Mouse (Mus musculus) erythroid progenitor cell, adult 5-6 weeks (primary cell): ENCODE measurements around the gene Trpc3. TPM values are rescaled to one million over a fixed set of nuclear protein-coding genes. Genes with fewer than 3 reads are reported as not detected.
"Not testable (repeated sequence)": the region's sequence is repeated elsewhere in the genome, so short reads cannot be mapped to it uniquely, and the experiment has no call there.

ENCODE experiments used
- ATAC-seq: replicated peaks from 2 replicates; pipeline ENCODE4 v1.8.0; 2016; ENCODE audit warnings: moderate number of reproducible peaks, mild to moderate bottlenecking, moderate TSS enrichment, inconsistent platforms; ENCODE audit not compliant: poor library complexity, low FRiP score, severe bottlenecking
- total RNA-seq, 2 experiments: library from RNA; stranded (forward) in 1 of 2; stranded (reverse) in 1 of 2; fragments of 150-400 nt in 1 of 2; fragments of 186-747, 209-891 nt in 1 of 2; gene quantifications; 2 replicates each; pipeline versions ENCODE4 v1.2.3 to v1.2.4; 2015 to 2017; ENCODE audit warnings: low replicate concordance in 2 of 2

Trpc3 gene
- total RNA-seq (2015; ENCODE audit: low replicate concordance) (not detected in 2 replicates), total RNA-seq (2017; ENCODE audit: low replicate concordance) (not detected in 2 replicates)

DNA sequence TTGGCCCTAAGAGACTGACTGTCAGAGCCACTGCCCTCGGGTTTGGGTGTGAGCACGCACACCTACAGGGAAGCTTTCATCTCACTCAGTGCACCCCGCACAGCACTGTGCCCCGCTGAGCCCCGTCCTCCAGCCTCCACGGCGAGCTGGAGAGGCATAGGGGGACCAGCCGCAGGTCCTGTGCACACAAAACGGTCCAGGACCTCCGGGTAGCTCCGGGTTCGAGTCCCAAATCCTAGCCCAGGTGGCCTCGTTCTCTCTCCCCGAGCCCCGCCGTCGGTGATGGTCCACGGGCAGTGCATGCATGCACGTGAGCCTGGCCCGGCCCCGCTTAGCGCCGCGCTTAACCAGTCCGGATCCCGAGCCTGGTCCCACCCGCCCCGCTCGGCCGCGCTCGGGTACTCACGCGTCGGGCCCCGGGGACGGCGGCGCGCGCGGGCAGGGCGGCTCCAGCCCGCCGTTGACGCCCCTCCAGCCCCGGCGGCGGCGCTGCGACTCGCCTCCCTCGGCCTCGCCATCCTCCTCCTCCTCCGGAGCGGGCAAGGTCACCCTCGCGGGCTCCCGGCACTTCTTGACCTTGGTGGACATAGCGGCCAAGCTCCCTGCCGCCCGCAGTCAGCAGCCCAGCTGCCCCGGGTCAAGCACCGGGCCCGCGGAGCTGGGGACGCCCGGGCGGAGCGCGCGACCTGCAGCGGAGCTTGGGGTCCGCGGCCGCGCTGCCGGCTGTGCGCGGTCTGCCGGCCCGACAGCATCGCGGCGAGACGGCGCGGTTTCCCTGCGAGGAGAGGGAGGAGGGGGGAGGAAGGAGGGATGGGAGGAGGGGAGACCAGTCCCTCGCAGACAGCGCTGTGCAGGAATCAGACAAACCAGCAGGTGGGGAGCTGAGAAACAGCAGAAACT, at the start of gene Trpc3:
Gene Trpc3, minus strand, starts transcription at position 776 of the 900 bp plus-strand sequence.
- no peak for ATAC-seq

DNA sequence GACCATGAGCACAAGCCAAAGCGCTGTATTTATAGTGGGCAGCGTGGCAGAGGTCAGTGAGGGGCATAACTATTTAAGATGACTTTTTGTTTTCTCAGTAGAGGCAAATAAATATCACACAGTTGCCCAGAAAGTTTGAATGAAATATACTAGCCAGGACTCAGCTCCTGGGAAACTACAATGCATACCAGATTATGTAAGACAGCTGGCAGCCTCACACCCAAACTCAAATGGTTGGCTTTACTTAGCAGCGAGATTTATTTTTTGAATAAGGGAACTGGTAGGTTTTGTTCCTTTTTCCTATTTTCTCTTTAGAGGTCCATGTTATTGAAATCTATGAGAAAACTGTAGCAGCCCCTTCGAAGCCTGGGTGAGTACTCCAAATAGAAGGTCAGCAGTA, 48.1 kb upstream of the Trpc3 start:
- ATAC-seq: no peak

DNA sequence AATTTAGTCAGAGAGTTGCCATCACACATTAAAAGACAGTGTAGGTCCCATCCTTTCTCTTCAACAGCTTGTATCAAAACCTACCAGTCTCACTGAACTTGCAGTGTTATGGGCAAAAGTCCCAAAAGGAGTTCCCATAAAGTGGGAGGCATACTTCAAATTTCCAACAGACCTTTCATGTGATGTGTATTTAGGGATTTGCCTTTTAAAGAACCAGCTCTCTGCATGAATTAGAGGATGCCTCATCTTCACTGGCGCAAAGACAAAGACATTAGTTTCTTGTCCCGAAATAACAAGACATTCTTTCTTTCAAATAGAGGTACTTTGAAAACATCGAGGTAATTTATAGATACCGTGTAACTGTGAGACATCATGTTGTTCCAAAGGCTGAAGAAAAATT, 43.1 kb upstream of the Trpc3 start:
- no peak for ATAC-seq

DNA sequence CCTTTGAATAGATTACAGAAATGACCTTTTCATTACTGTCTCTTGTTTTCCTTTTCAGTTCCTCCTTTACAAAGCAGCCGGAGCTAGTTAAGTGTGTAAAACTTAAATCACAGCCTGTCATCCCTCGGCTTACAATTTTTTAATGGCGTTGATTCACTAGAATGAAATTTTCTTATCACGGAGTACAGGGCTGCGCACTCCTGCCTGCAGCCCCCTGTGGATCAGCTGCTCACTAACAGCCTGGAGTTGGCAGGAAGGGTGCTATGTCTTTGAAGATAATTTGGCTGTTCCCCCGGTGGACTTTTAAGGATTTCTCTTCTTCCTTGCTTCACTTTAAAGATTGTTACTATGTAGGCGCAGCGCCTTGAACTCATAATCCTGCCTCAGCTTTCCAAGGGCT, 36.6 kb upstream of the Trpc3 start:
- no peak for ATAC-seq

DNA sequence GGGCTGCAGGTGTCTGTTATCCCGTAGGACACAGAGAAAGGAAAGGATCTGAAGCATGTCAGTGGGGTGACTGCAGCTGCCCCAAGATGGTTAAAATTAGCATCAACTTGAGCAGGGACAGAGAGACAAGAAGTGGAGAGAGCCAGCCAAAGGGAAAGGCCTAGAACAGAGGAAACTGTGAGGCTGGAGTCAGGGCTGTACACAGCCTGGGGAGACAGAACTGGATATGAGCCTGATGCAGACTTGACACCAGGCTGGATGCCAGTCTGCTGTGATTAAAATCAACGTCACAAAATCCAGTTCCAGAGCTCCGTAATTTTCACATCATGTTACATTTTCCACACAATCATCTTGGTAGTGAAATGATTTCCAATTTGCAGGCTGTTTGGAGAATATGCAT, 31.9 kb upstream of the Trpc3 start:
- ATAC-seq: no peak

DNA sequence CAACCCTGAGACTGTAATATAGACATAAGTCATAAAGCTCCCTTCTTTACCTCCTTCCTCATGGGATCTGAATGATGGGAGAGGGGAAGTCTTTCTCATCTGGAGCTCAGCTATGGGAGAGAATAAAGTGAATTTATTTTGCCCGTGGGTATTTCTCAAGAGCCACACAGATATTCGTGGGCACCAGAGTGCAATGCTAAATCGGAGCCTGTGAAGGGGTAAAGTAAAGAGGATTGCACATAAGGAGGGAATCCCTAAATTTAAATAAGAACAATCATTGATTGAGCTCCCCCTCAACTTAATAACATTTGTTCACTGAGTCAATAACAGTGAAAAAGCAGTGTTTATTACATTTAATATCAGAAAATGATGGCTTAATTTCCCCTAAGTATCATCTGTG, 19.6 kb upstream of the Trpc3 start:
- ATAC-seq: no peak

DNA sequence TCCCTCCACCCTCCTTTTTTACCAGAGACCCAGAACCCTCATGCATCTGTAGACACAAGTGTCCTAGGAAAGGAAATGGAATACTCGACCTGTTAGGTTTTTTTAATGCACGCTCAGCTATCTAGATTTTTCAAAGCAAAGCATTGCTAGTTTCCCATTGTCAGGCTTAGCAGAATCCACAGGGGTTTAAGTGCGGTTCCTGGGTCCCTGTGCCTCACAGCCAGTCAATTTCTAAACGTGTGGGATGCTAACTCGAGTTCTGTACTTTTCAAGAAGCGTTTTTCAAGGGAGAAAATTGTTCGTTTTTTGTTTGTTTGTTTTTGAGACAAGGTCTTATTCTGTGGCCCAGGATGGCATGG, 304 bp upstream of the Trpc3 start:
- no peak for ATAC-seq

DNA sequence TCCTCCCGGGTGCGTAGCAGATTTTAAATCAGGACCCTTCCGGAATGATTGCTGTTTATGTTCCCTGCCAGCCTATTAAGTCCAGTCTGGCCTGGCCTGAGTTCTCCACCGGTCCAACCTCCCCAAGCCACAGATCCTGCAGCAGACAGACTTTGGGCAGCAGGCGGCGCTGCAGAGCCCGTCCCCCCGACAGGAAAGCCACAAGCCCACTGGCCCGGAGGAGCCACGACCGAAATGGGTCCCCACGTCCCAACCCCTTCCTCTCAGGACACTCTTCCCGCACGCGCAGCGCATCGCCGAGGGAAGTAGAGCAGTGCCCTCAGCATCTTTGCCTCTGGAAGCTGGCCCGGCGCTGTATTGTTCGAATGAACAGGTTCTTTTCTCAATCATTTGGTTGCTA, 1.1 kb downstream of the Trpc3 start:
- ATAC-seq: no peak

DNA sequence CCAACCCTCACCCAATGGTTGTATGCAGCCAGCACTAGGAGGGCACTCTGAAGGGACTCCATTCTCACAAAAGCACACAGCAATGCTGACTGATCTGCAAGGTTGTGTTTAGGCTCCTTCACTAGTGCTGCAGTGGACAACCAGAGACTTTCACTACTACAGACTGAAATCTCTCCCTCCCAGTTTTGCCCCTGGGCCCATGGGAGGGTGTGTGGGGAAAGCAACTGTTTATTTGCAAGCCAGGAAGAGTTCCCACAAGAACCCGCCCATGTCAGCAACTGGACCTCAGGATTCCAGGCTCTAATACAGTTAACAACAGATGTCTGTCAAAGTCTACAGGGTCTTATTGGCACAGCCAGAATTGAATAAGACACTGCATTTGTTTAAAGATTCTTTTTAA, 14.1 kb downstream of the Trpc3 start:
- ATAC-seq: no peak

DNA sequence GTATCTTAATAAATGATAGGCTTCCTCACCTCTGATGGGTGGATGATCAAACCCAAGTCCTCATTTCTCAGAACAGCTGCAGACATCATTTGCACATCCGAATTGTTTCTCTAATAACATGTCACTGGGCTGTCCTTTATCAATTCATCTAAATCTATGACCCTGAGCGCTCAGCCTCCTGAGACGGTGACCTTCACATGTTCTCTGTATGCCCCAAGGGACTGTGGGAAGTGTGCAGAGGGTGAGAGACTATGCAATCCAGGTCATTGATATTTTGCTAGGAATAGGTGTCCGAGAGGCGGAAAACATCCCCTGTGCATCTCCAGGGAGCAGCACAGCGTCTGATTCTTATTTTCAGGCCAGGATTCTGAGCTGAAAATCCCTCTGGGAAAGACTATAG, 22.2 kb downstream of the Trpc3 start:
- no peak for ATAC-seq

DNA sequence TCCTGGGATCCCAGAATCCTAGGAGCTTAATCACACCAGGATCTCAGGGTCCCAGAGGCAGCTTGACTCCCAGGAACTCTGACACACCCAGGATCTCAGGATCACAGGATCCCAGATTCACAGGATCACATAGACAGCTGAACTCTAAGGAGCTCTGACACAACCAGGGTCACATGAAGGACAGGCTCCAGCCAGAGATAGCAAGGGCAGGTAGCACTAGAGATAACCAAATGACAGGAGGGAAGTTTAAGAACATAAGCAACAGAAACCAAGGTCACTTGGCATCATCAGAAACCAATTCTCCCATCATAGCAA, 44.8 kb downstream of the Trpc3 start:
- ATAC-seq: not testable (repeated sequence)

DNA sequence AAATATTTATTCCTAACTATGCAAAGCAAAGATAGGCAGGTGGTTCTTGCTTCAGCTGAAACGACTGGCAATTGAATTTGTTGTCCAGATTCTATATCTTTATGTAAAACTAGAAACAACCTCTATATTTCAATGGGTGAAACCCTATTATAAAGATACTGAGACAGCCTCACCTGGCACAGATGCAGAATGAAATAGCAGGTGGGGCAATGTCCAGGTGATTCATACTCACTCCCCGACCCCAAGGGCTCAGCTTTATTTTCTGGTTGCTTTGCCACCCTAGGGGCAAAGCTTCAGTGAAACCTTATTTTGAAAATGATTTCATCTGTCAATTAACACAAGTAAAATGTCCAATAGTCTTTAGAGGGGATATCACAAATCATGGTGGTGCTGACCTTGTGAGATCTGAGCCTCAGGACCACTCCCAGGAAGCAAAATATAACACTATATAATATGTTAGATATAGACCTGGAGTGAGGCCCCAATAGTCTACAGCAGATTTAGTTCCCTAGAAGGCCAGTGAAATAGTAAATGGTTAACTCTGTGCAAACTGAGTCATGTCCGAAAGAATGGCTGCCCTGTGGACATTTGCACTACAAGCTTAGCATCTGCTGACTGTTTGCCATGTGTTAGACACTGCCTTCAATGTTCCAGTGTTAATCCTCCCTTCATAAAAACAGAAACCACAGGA, 45.3 kb downstream of the Trpc3 start:
- ATAC-seq: no peak

DNA sequence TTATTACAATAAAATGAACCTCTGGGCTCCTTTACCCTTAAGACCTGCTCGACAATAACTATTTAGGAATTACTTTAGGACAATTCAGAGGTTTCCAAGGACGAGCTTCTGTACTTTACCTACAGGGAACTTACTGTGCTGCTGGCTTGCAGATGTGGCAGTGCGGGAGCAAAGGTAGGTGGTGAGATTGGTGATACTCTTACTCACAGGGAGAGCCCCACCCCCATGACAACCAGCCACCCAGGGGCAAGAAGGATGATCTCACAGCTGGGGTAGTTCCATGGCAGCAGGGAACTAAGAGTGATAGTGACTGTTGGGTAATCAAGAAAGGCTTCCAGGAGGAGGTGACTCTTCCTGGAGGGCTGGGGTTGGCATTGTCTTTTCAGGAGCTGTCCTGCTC, 46.6 kb downstream of the Trpc3 start:
- no peak for ATAC-seq

DNA sequence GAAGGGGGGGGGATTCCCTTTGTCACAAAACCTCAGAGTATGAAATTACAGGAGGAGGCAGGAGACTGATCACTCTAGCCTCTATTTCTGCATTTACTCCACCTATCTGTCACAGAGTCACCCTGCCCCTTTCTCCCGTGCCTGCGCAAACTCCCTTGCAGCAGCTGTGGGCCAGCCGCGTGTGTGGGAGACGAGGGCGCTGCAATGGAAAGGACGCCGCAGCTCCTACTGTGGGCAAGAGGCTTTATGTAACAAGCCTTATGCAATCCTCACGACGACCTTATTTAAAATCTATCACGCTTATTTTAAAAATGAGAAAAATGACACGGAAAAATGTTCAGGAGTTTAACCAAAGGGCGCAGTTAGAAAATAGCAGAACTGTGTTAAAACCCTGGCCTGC, 47.2 kb downstream of the Trpc3 start:
- ATAC-seq: no peak

DNA sequence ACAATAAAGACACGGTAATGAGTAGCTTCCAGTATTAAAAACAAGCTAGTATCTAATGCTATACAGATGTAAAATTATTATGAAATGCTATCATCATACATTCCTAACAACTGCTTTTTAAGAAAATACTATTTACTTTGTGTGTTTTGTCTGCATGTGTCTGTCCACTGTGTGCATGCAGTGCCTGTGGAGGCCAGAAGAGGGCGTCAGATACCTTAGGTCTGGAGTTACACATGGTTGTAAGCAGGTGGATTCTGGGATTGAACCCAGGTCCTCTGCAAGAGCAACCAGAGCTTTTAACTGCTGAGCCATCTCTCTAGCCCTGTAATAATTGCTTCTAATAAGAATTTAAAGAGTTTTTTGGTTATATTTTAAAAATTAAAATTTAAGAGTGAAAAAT, 49.2 kb downstream of the Trpc3 start:
- no peak for ATAC-seq

DNA sequence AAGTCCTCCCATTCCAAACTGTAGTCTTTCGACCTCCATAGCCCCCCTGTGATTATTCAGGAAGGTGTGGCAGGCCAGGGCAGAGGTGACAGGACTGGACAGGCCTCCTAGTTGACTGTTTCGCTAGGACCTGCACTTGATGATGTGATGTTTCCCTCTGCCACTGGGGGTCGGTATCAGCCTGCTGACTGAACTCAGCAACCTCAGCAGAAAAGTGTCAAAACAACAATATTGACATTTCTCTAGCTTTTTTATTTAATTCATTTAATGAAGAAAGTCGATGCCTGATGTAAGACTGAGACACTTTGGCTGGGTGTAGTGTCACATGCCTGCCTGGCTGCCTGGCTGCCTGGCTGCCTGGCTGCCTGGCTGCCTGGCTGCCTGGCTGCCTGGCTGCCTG, 54.5 kb downstream of the Trpc3 start:
- ATAC-seq: no peak

DNA sequence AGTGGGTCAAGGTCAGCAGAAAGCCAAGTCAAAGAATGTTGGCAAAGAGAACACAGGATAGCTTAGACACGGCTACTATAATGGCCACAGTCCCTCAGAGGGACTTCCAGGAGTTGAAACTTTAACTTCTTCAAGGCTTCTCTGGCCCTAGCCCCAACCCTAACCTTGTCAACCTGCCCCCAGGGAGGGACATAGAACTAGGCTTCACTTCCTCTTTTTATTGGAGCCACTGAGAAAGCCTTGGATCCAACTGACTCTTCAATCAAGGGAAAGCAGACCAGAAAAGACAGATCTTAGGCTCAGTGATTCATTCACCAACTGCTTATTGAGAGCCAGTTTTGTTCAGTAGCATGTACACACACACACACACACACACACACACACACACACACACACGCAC, 63.2 kb downstream of the Trpc3 start:
- ATAC-seq: no peak

DNA sequence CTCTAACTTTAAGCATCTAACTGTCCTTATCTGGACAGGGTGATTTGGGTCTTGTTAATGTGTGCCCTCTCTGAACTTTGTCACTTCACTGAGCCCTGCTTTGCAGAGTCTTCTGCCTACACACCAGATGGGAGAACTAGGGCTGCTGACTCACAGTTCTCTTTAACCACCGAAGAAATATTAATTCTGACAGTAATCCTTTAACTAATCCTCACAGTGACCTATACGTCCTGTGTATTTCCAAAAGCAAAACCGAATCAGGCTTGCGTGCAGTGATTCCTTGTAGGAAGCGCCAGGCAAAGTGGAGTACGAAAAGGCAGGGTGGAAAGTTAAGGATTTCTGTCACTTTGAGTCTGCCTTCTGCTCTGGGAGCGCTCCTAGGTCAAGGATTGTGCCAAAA, 71.8 kb downstream of the Trpc3 start:
- no peak for ATAC-seq

DNA sequence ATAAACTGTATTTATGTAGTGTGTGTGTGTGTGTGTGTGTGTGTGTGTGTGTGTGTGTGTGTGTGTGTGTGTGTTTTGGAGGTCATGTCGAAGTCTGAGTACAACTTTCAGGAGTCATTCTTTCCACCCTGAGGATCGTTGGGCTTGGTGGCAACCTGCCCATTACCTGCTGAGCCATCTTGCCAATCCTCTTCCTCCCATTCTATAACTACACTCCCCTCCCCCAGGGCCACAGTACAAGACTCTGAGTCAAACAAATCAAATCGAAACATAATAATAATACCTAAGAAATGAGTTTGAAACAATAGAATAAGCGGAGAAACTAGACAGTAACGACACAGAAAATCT, 76.1 kb downstream of the Trpc3 start:
- ATAC-seq: no peak

DNA sequence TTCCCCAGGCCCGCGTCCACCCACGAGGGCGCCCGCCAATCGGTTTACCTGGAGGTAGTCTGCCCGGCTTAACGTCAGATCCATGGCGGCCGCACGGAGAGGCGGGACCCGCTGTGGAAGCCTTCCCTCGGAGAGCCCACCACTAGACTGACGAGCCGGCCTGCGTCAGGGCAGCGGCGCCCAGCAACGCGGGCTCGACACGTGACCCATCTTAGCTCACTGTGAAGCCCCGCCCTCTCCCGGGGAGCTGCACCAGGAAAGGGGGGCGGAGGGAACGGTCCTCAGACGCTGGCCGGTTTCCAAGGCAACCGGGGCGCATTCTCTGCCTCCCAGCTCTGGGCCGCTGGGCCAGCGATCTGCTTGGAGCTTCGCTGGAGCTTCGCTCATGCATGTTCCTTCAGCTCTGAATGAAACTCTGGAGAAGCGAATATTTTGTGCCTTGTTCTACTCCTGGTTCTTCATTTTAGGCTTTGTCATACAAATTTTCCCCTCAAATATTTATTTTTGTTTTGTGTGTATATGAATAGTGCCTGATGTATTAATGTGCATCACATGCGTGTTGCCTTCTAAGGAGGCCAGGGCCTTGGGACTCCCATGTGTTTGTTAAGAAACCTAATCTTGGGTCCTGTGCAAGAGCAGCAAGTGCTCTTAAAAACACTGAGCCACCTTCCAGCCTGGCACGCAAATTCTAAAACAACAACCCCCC, 76.6 kb downstream of the Trpc3 start, which contains the start of gene Bbs7:
Gene Bbs7, minus strand, starts transcription at position 276 of the 706 bp plus-strand sequence.
- ATAC-seq: peak; percentile 99

DNA sequence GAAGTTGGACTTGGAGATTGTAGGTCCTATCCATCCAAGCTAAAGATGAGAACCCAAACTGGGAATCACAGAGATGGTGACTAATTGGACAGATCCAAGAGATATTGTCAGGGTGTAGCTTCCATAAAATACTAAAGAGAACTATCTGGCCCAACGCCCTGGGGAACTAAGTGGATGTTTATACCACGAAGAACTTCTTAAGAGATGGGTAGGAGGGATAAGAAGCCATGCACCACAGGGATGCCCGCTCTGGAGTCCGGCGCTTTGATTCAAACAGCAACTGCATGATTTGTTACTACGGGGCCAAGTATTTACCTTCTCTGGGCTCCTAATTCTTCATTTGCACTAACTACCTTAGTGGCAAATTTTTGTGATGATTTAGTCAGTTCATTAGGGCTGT, 77.3 kb downstream of the Trpc3 start:
- no peak for ATAC-seq
